Mouse (Mus musculus) cerebellum, postnatal 10 days (tissue): ENCODE results near the gene Bckdhb.
"Not testable (repeated sequence)": the region's sequence is repeated elsewhere in the genome, so short reads cannot be mapped to it uniquely, and the experiment has no call there.

Experiments
- DNase-seq, 2 experiments: peaks; one replicate each; pipeline ENCODE4 v3.0.0; 2021; ENCODE audit warnings: mixed read lengths in 2 of 2

Bckdhb gene

GRCm38 (mm10) chr9:83924878-83925687 lies at the start of gene Bckdhb:
Gene Bckdhb, plus strand, starts transcription at chr9:83925145.
- peak; percentile 99 to 100 for DNase-seq

- peak; percentile 25 to 27 for DNase-seq
Observed at GRCm38 (mm10) chr9:83882191-83882590, 42.8 kb upstream of the Bckdhb start.

GRCm38 (mm10) chr9:83886149-83886548 lies 38.8 kb upstream of the Bckdhb start:
- DNase-seq: no peak

GRCm38 (mm10) chr9:83888214-83888613 lies 36.7 kb upstream of the Bckdhb start:
- DNase-seq: no peak

- DNase-seq: no peak
Observed at GRCm38 (mm10) chr9:83893073-83893472, 31.9 kb upstream of the Bckdhb start.

GRCm38 (mm10) chr9:83893767-83894330 lies 31.1 kb upstream of the Bckdhb start:
- no peak for DNase-seq

- no peak for DNase-seq
Observed at GRCm38 (mm10) chr9:83902086-83902485, 22.9 kb upstream of the Bckdhb start.

- peak in 1 of 2 experiments; percentile 11 for DNase-seq
Observed at GRCm38 (mm10) chr9:83905820-83906219, 19.1 kb upstream of the Bckdhb start.

GRCm38 (mm10) chr9:83907017-83907416 lies 17.9 kb upstream of the Bckdhb start:
- DNase-seq: no peak

GRCm38 (mm10) chr9:83909836-83910235 lies 15.1 kb upstream of the Bckdhb start:
- DNase-seq: no peak

- no peak for DNase-seq
Observed at GRCm38 (mm10) chr9:83910926-83911325, 14.0 kb upstream of the Bckdhb start.

- DNase-seq: no peak
Observed at GRCm38 (mm10) chr9:83922076-83922475, 2.9 kb upstream of the Bckdhb start.

GRCm38 (mm10) chr9:83924356-83924755 lies 589 bp upstream of the Bckdhb start:
- DNase-seq: no peak

- DNase-seq: peak; percentile 56 to 66
Observed at GRCm38 (mm10) chr9:83925688-83926041, 720 bp downstream of the Bckdhb start.

- DNase-seq: no peak
Observed at GRCm38 (mm10) chr9:83926302-83926701, 1.4 kb downstream of the Bckdhb start.

GRCm38 (mm10) chr9:83939501-83939900 lies 14.6 kb downstream of the Bckdhb start:
- not testable (repeated sequence) for DNase-seq

- no peak for DNase-seq
Observed at GRCm38 (mm10) chr9:83940016-83940415, 15.1 kb downstream of the Bckdhb start.

GRCm38 (mm10) chr9:83940537-83941363 lies 15.8 kb downstream of the Bckdhb start:
- DNase-seq: no peak

GRCm38 (mm10) chr9:83951336-83951735 lies 26.4 kb downstream of the Bckdhb start:
- no peak for DNase-seq

GRCm38 (mm10) chr9:83956632-83957314 lies 31.8 kb downstream of the Bckdhb start:
- DNase-seq: peak; percentile 88 to 91

- DNase-seq: peak; percentile 90 to 91
Observed at GRCm38 (mm10) chr9:83962098-83963086, 37.4 kb downstream of the Bckdhb start.

- no peak for DNase-seq
Observed at GRCm38 (mm10) chr9:83963296-83963695, 38.4 kb downstream of the Bckdhb start.
